Mouse (Mus musculus) midbrain, embryonic 14.5 days (tissue): Measurements from ENCODE around the gene Tmem208. TPM values are rescaled to one million over a fixed set of nuclear protein-coding genes. Genes with fewer than 3 reads are reported as not detected.

Experiments used
- ATAC-seq: fragments of 200-750 bp; cut with Nextera tagmentation; 2 replicates; pipeline ENCODE4 v1.8.0; 2017; ENCODE audit warnings: moderate number of reproducible peaks, moderate library complexity; ENCODE audit not compliant: low FRiP score, low TSS enrichment
- DNase-seq: peaks from one replicate; pipeline ENCODE4 v3.0.0-alpha.2; 2015
- H3K27ac ChIP-seq: fragments of 300-500 bp; sonication (generic); replicated peaks from 2 replicates; pipeline ENCODE4 v1.5.1; 2014; ENCODE audit warnings: mild to moderate bottlenecking, low read depth, low read length, moderate library complexity
- H3K27me3 ChIP-seq: fragments of 300-500 bp; sonication (generic); 2 replicates; pipeline ENCODE4 v1.6.1; 2014; ENCODE audit warnings: low read length, control low read depth, mixed read lengths; ENCODE audit not compliant: control insufficient read depth, insufficient read depth
- H3K36me3 ChIP-seq: fragments of 300-500 bp; sonication (generic); 2 replicates; pipeline ENCODE4 v1.6.1; 2014; ENCODE audit warnings: low read length, control low read depth; ENCODE audit not compliant: control insufficient read depth, insufficient read depth
- H3K4me1 ChIP-seq: fragments of 300-500 bp; sonication (generic); 2 replicates; pipeline ENCODE4 v1.6.1; 2014; ENCODE audit warnings: mild to moderate bottlenecking, antibody characterized with exemption, low read length, control low read depth; ENCODE audit not compliant: control insufficient read depth, insufficient read depth
- H3K4me2 ChIP-seq: fragments of 300-500 bp; sonication (generic); 2 replicates; pipeline ENCODE4 v1.6.1; 2014; ENCODE audit warnings: mild to moderate bottlenecking, low read length, moderate library complexity
- H3K4me3 ChIP-seq: fragments of 300-500 bp; sonication (generic); replicated peaks from 2 replicates; pipeline ENCODE4 v1.5.1; 2014; ENCODE audit warnings: low read depth, low read length
- H3K9ac ChIP-seq: fragments of 300-500 bp; sonication (generic); replicated peaks from 2 replicates; pipeline ENCODE4 v1.6.1; 2014; ENCODE audit warnings: mild to moderate bottlenecking, low read length, moderate library complexity
- H3K9me3 ChIP-seq: fragments of 300-500 bp; sonication (generic); 2 replicates; pipeline ENCODE4 v1.6.1; 2016; ENCODE audit warnings: low read length, control low read depth, mixed read lengths; ENCODE audit not compliant: control insufficient read depth
- WGBS: fragments of 180-500 bp; shearing (Covaris S2); extraction: QIAGEN DNeasy Blood & Tissue Kit; methylation state at CpG from one replicate; pipeline ENCODE4 v1.1.7; 2014; 5-methylcytosine and 5-hydroxymethylcytosine counted together
- polyA plus RNA-seq: library from polyadenylated mRNA; unstranded; fragments of >200 nt; fragmentation: Nextera tagmentation; extraction: Ambion mirVana; gene quantifications from 2 replicates; pipeline ENCODE4 v1.2.1, GENCODE M21; 2014

Gene Tmem208
- polyA plus RNA-seq, 1 experiment from 2014 or later = 122 TPM

GRCm38 (mm10) chr8:105342768-105343167 is 16.6 kb downstream of the Tmem208 start:
- 80% methylated on average over 4 of the region's 4 CpGs for WGBS
- H3K4me3 ChIP-seq = no peak overlapping the region
- peaks cover 13% of the 10 kb centered on the region; the same call in 1 of the 2 replicates for H3K4me1 ChIP-seq
- H3K9me3 ChIP-seq = no peaks in the 10 kb centered on the region
- H3K36me3 ChIP-seq = no peaks in the 10 kb centered on the region
- ATAC-seq = no peak
- H3K9ac ChIP-seq = no peak overlapping the region
- no peak for DNase-seq
- H3K27ac ChIP-seq = no peak overlapping the region
- no peaks in the 10 kb centered on the region; the same call in 1 of the 2 replicates for H3K27me3 ChIP-seq
- H3K4me2 ChIP-seq = no peak overlapping the region

GRCm38 (mm10) chr8:105343791-105344574 is 17.8 kb downstream of the Tmem208 start:
- Histone ChIP-seq H3K9ac (no peak overlapping the region), H3K27me3 (no peaks in the 10 kb centered on the region; the same call in 1 of the 2 replicates), H3K27ac (no peak overlapping the region), H3K9me3 (no peaks in the 10 kb centered on the region), H3K4me2 (no peak overlapping the region), H3K4me3 (no peak overlapping the region), H3K4me1 (peaks cover 18% of the 10 kb centered on the region; the same call in 1 of the 2 replicates), H3K36me3 (no peaks in the 10 kb centered on the region)
- ATAC-seq (no peak), DNase-seq (no peak)
- WGBS = 77% methylated on average over 7 of the region's 8 CpGs

- Histone ChIP-seq H3K9me3 (no peaks in the 10 kb centered on the region), H3K4me1 (peaks cover 25% of the 10 kb centered on the region), H3K27ac (no peak overlapping the region), H3K27me3 (no peaks in the 10 kb centered on the region; the same call in 1 of the 2 replicates), H3K4me3 (no peak overlapping the region), H3K36me3 (no peaks in the 10 kb centered on the region), H3K4me2 (no peak overlapping the region), H3K9ac (no peak overlapping the region)
- WGBS = 78% methylated on average over 7 of the region's 7 CpGs
- no peak for ATAC-seq
- no peak for DNase-seq
Observed at GRCm38 (mm10) chr8:105345061-105345975, 19.2 kb downstream of the Tmem208 start.

- Histone ChIP-seq H3K4me2 (peak overlapping the region; percentile 91), H3K9ac (peak overlapping the region; percentile 2; the same call in 1 of the 2 replicates), H3K36me3 (no peaks in the 10 kb centered on the region), H3K4me3 (peak overlapping the region; percentile 68), H3K27ac (no peak overlapping the region), H3K9me3 (no peaks in the 10 kb centered on the region), H3K4me1 (peaks cover 28% of the 10 kb centered on the region), H3K27me3 (no peaks in the 10 kb centered on the region; the same call in 1 of the 2 replicates)
- 2% methylated on average over 34 of the region's 34 CpGs for WGBS
- ATAC-seq (peak; percentile 2; the same call in 1 of the 2 replicates), DNase-seq (peak; percentile 17)
Observed at GRCm38 (mm10) chr8:105346611-105347427, 20.7 kb downstream of the Tmem208 start.

GRCm38 (mm10) chr8:105347428-105348221 is 21.5 kb downstream of the Tmem208 start, which contains the start of gene Fhod1:
Gene Fhod1 (minus strand): TSS chr8:105347953.
- H3K36me3 ChIP-seq = no peaks in the 10 kb centered on the region
- peak; percentile 86 for ATAC-seq
- no peaks in the 10 kb centered on the region for H3K9me3 ChIP-seq

GRCm38 (mm10) chr8:105348450-105349095 is 22.4 kb downstream of the Tmem208 start, which contains the start of gene Slc9a5:
Gene Slc9a5 (plus strand): TSS chr8:105348843.
- peak within 1 kb of the TSS; percentile 68 for H3K4me3 ChIP-seq
- H3K9me3 ChIP-seq = no peaks in the 10 kb centered on the region
- H3K4me2 ChIP-seq = peak within 1 kb of the TSS; percentile 91
- DNase-seq (peak; percentile 87), ATAC-seq (peak; percentile 36)
- H3K36me3 ChIP-seq = no peaks in the 10 kb centered on the region
- H3K4me1 ChIP-seq = peaks cover 28% of the 10 kb centered on the region
- H3K27ac ChIP-seq = peak within 1 kb of the TSS; percentile 67
- H3K27me3 ChIP-seq = no peaks in the 10 kb centered on the region; the same call in 1 of the 2 replicates
- peak within 1 kb of the TSS; percentile 80 for H3K9ac ChIP-seq
- 1% methylated on average over 34 of the region's 34 CpGs for WGBS

More at GRCm38 (mm10) chr8:105347428-105348221, 21.5 kb downstream of the Tmem208 start, which contains the start of gene Fhod1:
- H3K4me2 ChIP-seq = peak within 1 kb of the TSS; percentile 91
- H3K4me3 ChIP-seq = peak within 1 kb of the TSS; percentile 68
- peak within 1 kb of the TSS; percentile 67 for H3K27ac ChIP-seq
- peaks cover 28% of the 10 kb centered on the region for H3K4me1 ChIP-seq
- peak; percentile 95 for DNase-seq
- under 1% methylated on average over 53 of the region's 53 CpGs for WGBS
- H3K9ac ChIP-seq = peak within 1 kb of the TSS; percentile 80
- no peaks in the 10 kb centered on the region; the same call in 1 of the 2 replicates for H3K27me3 ChIP-seq

- Histone ChIP-seq H3K4me2 (peak overlapping the region; percentile 91), H3K4me1 (peaks cover 28% of the 10 kb centered on the region), H3K27me3 (no peaks in the 10 kb centered on the region; the same call in 1 of the 2 replicates), H3K9ac (peak overlapping the region; percentile 80), H3K9me3 (no peaks in the 10 kb centered on the region), H3K36me3 (no peaks in the 10 kb centered on the region), H3K27ac (peak overlapping the region; percentile 67), H3K4me3 (peak overlapping the region; percentile 68)
- ATAC-seq (peak; percentile 52), DNase-seq (peak; percentile 74)
- under 1% methylated on average over 47 of the region's 48 CpGs for WGBS
Observed at GRCm38 (mm10) chr8:105349096-105349771, 23.1 kb downstream of the Tmem208 start.
